Mouse (Mus musculus) adrenal gland, adult 18-20 months (tissue): ENCODE results near the gene H1foo. TPM values are rescaled to one million over a fixed set of nuclear protein-coding genes. Genes with fewer than 3 reads are reported as not detected.

Experiments
- total RNA-seq, 2 experiments: library from RNA; stranded (reverse); gene quantifications; 1 replicate in 1 of 2; 2 replicates in 1 of 2; pipeline ENCODE4 v1.2.3; 2021

H1foo gene
- total RNA-seq, 2 experiments from 2014 or later: not detected

Other genes with a start within 250 kb of the H1foo start
- under 1 TPM; 0.43 to 0.45 TPM for gene Tmem40, start 182.5 kb upstream of the H1foo start, total RNA-seq
- 1 to 10 TPM; 5.8 to 9.5 TPM for gene Cand2, start 170.4 kb upstream of the H1foo start, total RNA-seq
- gene Rpl32, start 136.2 kb upstream of the H1foo start, total RNA-seq: 1,000 to 10,000 TPM; 1,000 to 1,116 TPM
- gene Efcab12, start 106.5 kb upstream of the H1foo start, total RNA-seq: under 1 TPM; 0.58 to 0.80 TPM
- gene Mbd4, start 91.6 kb upstream of the H1foo start, total RNA-seq: 1 to 10 TPM; 1.6 to 2.0 TPM
- 10 to 100 TPM; 14.7 to 15.1 TPM for gene Ift122, start 91.5 kb upstream of the H1foo start, total RNA-seq
- gene Rho, start 13.2 kb upstream of the H1foo start, total RNA-seq: under 1 TPM; 0.26 to 0.40 TPM
- 100 to 1,000 TPM; 116 to 135 TPM for gene Plxnd1, start 50.1 kb downstream of the H1foo start, total RNA-seq
- gene Tmcc1, start 248.5 kb downstream of the H1foo start, total RNA-seq: 10 to 100 TPM; 23.7 to 30.7 TPM